Mouse (Mus musculus): Measurements from ENCODE around the gene Smim7.

Smim7 gene

DNA sequence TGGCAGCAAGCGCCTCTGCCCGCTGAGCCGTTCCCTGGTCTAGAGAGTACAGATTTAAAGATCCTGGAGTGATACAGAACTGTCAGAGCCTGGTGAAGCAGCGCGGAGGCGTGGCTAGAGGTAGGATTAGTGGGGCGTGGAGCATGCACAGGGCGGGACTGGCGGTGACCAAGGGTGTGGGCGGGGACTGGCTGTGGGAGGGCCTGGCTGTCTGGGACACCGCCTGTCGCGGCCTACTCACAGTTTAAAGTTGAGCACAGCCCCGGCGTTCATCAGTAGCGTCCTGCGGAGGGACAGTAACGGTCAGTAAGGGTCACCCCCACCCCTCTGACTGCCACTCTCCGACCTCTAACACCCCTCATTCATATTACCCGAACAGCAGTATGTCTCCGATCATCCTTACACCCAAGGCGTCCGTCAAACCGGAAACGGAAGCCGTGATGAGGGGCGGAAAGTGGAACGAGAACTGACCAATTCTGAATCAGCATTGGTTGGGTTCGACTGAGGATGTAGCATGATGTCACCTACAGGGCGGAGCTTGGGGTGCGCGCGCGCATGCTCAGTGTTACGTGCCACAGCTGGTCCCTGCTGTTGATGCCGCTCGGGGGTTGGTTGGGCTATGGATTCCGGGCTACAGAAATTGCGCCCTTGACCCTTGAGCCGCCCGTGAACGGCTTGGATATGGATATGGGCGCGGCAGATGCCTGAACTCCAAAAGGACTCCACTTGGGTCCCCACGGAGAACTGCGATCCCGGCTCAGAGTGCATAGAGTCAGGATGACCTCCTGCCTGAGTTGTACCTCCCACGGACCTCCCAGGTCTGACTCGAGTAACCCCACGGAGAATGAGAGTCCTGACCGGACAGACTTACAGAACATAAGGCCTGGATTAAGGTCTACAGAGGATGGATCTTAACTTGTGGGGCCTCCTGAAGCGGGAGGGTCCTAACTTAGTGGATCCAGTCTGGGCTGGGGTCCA, at the start of gene Smim7:
TSS of gene Smim7 (minus strand) at position 456 of the 978 bp plus-strand sequence.
- peak; percentile 96 to 97 for DNase-seq (ENCODE audit: low spot score in 2 of 2)

DNA sequence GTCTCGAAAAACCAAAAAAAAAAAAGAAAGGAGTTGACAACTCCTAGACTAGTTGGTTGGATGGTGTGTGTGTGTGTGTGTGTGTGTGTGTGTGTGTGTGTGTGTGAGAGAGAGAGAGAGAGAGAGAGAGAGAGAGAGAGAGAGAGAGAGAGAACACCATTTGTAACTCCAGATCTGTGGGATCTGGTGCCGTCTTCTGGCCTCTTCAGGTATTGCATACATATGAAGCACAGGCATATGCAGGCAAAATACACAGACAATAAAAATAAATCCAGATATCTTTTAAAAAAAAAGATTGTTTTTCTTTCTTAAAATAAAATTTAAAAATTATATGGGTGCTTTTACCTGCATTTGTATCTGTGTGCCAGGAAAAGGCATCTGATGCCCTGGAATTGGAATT, 19.3 kb upstream of the Smim7 start:
- DNase-seq (ENCODE audit: low spot score in 2 of 2) = peak in 1 of 2 experiments; percentile 42

DNA sequence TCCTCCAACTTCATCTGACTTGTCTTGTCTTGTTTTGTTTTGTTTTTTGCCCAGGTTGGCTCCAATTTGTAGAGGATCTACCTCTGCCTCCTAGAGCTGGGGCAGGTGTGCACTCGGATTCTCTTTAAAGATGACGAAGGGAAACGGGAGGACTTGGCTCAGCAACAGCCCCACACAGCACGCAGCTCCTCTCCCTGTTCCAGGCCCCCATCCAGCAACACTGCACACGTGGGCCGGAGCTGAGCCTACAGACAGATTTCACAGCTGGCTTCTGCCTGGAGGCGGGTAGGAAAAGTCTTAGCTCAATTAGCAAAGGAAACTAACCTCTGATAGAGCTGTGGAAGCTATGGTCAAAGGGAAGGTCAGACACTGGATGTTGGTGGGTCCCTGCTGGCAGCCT, 18.4 kb upstream of the Smim7 start:
- DNase-seq (ENCODE audit: low spot score in 2 of 2) = peak; percentile 44 to 54

DNA sequence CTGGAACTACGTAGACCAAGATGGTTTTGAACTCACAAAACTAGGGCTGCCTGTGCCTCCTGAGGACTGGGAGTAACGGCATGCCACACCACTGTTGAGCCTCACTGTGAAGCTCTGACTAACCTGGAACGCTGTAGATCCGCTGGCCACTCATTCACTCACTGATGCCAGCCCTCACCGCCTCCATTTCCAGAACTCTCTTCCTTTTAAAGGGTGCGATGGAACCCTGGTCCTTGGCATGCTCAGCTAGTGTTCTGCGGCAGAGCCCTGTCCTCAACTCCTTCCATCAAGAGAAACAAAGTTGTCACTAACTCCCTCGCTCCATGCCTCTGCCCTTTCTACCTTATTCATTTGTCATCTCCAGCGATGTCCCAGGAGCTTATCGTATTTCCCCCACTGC, 18.0 kb upstream of the Smim7 start:
- no peak for DNase-seq (ENCODE audit: low spot score in 2 of 2)

DNA sequence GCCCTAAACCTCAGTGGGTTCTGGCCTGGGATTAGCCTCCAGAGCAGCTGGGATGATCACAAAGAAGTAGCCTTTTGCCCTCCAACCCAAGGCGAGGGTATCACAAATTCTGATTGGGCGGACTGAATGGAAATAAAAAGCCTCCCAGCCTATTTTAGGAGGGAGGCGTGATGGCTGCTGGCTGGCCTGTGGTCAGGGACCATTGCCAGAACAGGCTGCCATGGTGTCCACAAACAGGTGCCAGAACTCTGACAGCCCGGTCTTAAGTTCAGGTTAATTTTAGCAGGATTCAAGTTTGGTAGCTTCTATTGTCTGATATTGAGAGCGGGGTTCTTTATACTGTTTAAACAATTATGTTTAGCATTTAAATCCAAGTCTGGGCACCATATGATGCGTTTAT, 16.9 kb upstream of the Smim7 start:
- no peak for DNase-seq (ENCODE audit: low spot score in 2 of 2)

DNA sequence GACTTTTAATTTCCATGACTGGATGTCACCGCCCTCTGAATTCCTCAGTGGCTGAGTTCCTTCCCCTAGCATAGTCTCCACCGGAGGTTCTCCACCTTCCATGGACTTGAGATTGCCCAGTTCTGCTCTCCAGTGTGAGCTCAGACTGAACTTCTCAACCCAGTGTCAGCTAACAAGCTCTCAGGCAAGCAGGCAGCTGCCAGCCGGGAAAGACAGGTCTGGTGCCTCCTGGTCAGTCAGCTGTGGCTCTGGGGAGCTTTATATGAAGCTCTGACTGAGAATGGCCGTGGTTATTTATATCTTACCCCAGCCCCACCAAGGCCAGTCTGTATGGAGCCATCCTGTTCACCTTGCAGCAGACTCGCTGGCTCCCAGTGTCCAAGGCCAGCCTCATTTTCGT, 13.5 kb upstream of the Smim7 start:
- no peak for DNase-seq (ENCODE audit: low spot score in 2 of 2)

DNA sequence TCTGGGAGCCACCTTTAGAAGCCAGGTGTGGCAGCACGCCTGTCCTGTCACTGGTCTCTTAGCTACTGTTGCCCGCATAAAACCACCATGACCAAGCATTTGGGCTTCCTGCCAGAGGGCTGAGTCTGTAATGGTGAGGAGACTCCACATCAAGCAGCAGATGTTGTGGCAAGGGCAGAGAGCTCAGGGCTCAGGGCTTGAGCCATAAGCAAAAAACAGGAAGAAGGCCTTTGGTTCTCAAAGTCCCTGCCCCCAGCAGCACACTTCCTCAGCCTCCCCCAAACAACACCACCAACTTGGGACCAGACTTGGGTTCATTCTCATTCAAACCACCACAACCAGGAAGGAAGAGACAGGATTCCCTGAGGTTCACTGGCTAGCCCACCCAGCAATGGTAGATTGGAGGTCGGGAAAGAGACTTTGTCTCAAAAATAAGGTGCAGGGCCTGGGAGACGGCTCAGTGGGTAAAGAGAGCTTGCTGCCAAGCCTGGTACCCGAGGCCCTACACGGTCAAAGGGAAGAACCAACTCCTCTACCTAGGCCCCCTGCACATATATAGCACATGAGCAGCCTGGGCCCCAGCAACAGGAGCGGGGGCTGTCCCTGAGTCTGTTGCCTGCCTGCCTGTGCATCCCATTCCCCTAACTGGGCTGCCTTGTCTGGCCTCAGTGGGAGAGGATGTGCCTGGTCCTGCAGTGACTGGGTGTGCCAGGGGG, 12.3 kb upstream of the Smim7 start:
- peak; percentile 45 for DNase-seq (ENCODE audit: low spot score in 2 of 2)

DNA sequence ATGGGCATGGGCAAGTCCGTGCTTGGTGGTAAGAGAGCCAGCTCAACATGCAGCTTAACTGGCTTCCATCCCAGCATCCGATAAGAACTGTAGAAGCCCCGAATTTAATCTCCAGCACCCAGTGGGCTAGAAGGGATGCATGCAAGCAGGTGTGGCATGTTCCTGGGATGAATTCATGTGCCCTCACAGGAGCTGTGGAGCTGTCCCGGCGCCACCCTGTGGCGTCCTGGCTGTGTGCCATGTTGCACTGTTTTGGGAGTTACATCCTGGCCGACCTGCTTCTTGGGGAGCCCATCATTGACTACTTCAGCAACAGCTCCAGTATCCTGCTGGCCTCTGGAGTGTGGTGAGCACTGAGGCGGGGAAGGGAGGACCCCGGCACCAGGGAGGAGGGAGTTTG, 8.5 kb upstream of the Smim7 start:
- DNase-seq (ENCODE audit: low spot score in 2 of 2) = no peak

DNA sequence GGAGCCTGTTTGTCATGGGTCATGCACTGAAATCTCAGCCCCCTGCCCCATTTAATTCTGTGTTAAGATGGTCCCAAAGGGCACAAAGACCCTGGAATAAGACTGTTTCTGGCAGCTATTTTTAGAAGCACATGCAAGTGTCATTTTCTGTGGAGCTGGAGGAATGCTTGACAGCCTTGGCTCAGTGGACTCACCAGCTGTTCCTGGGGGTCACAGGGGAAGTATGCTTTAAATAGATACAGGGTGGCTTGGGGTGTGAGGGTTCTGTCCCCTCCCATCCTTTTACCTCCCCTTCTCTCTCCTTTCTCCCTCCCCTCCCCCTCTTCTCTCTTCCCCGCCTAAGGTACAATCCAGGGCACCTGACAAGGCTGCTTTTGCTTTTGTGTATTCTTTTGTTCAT, 7.1 kb upstream of the Smim7 start:
- DNase-seq (ENCODE audit: low spot score in 2 of 2) = no peak

DNA sequence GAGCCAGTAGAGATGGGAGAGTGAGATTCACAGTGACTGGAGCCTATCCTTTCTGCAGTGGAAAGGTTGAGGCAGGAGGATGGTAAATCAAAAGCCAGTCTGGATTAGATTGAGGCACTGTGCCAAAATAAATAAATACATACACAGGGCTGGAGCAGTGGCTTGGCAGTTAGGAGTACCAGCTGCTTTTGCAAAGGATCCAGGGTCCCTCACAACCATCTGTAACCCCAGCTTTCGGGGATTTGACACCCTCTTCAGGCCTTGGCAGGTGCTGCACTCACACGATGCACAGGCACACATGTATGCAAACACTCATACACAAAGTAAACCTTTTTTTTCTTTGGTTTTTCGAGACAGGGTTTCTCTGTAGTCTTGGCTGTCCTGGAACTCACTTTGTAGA, 6.4 kb upstream of the Smim7 start:
- DNase-seq (ENCODE audit: low spot score in 2 of 2) = no peak

DNA sequence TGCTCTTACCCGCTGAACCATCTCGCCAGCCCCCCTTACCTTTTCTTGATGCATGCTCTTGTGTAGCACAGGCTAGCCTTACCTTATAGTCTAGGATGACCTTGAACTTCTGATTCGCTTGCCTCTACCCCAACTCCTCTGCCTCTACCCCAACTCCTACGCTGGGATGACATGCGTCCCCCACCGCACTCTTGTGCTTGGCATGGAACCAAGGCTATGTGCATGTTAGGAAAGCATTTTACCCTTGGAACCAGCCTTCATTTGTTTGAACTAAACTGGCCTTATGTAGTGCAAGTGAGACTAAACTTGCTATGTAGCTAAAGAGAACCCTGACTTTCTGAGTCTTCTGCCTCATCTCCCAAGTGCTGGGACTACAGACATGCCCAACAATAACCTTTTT, 5.0 kb upstream of the Smim7 start:
- no peak for DNase-seq (ENCODE audit: low spot score in 2 of 2)

DNA sequence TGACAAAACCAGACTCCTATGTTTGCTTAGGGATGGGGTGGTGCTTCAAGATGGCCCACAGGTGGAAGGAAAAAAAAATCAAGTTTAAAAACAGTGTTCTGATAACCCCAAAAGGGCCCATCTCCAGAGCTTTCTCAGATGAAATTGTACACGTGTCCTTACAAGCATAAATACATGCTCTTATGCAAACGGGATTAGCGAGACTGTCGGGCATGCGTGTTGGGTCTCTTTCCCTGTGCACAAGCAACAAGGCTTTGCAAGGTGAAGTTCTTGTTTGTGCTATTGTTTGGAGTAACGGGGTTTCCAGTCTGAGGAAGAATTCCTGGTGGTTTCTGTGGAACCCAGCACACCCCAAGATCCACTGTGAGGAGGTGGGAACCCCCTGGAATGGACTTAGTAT, 2.6 kb upstream of the Smim7 start:
- DNase-seq (ENCODE audit: low spot score in 2 of 2) = no peak

DNA sequence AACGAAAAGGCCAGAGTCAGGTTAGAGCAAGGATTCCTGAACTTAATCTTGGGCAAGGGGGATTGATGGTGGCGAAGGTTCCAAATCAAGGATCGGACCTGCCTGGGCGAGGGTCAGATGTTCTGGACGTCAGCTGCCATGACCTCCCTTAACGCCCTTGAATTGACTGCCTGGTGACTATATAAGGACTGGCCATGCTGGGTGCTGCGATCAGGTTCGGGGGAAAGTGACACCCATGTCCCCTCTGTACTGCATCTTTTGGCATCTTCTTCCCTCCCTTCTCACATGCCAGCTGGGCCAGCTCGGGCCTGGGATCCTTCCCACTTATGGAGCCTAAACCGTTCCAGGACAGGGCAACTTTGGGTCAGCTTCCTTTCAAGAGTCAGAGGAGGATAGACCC, 1.6 kb upstream of the Smim7 start:
- DNase-seq (ENCODE audit: low spot score in 2 of 2) = no peak

DNA sequence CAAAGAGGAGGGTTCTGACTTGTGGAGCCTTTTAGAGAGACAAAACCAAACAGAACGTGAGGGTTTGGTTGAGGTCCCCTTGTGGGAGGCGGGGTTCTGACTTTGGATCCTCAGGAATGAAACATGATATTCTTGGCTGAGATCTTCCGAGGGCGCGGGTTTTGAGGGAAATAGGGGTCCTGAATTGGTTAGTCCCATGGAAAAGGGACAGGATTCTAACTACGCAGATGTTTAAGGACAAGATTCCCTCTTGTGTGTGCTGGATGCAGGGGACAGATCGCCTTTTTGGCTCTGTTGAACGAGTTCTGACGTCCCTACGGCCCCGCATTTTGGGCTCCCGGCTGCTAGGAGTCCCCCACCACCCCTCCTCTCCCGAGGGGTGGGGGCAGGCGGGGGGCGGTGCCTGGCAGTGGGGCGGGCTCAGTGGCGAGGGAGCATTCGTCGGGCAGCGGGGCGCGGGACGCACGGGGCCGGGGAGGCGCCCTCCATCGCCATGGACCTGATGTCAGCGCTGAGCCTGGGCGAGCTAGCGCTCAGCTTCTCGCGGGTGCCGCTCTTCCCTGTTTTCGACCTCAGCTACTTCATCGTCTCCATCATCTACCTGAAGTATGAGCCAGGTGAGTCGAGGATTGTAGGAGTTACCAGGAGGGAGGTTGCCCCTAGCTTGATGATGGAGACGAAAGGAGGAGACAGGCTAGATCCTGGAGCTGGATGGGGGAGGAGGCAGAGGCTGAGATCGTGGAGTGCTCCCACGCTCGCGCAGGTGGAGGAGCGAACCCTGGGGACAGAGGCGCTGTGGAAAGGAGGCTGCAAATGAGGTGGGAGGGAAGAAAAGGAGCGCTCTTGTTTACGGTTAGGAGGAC, 954 bp upstream of the Smim7 start, which contains the start of gene Tmem38a:
TSS of gene Tmem38a (plus strand) at position 445 of the 863 bp plus-strand sequence.
- peak; percentile 76 to 81 for DNase-seq (ENCODE audit: low spot score in 2 of 2)

DNA sequence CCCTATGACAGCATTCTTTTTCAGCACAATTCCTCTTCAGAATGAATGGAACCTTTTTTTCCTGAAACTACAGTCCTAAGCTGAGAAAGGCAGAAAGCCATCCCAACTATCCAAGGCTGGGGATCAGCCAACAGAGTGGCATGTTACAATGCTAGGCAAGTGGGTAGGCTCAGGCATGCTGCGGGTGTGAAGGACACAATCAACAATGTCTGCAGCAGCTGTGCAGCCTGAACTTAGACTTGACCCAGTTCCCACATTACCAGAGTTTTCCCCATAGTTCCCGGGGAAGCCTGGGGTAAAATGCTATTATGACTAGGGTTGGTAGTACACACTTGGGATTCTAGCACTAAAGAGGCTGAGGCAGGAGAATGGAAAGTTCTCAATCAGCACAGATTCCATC, 4.9 kb downstream of the Smim7 start:
- no peak for DNase-seq (ENCODE audit: low spot score in 2 of 2)

DNA sequence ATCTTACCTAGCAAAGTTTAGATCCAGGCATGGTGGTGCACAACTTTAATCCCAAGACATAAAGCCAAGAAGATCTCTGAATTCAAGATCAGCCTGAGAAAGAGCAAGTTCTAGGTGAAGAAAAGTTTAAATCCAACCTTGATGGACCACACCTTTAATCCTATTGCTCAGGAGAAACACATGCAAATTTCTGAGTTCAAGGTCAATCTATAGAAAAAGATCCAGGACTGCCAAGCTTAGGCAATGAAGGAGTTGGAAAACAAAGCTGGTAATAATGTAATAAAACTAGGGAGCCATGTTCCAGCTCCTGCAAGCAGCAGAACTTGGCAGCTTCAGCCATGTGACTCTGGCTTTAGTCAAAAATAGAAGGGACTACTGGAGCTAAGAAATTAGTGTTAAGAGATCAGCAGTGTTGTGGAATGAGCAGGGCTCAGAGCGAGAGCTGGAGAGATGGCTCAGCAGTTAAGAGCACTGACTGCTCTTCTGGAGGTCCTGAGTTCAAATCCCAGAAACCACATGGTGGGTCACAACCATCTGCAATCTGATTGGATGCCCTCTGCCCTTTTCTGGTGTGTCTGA, 9.7 kb downstream of the Smim7 start:
- DNase-seq (ENCODE audit: low spot score in 2 of 2) = no peak

DNA sequence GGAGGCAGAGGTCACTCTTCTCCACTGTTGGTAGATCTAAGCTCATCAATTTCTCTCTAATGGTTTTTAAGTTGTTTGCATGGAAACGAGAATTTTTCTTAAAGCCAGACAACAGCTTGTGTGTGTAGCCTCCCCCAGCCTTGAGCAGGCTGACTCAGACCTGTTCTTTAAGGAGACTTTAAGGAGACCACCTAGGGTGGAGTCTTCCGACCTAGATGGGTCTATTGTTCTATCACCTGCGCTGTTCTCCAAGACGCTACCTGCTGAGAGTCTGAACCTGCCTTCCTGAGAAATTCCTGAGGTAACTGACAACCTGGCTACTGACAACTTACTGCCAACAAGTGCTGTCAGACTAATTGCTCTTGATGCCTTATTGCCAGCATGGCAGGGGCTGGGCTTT, 15.1 kb downstream of the Smim7 start:
- no peak for DNase-seq (ENCODE audit: low spot score in 2 of 2)

DNA sequence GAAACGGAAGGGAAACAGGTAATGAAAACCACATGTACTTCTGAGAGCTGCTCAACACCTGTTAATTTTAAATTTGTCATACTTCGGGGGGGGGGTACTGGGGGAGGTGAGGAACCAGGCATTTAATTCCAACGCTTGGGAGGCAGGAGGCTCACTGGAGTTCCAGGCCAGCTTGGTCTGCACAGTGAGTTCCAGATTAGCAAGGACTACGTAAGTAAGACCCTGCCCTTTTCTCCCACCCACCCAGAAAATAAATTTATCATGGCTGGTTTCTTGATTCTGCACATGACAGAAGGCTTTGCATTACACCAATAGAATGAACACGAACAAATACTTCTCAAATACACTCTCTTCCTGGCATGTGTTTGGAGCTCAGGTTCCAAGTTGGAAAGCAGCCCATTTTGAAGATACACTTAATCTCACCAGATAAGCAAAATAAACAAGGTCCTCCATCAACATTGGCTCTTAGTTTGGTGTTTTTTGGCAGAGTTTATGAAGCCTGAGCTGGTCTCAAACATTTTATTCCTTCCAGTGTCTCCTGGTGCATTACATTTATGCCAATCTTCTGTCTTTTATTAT, 21.5 kb downstream of the Smim7 start:
- no peak for DNase-seq (ENCODE audit: low spot score in 2 of 2)

DNA sequence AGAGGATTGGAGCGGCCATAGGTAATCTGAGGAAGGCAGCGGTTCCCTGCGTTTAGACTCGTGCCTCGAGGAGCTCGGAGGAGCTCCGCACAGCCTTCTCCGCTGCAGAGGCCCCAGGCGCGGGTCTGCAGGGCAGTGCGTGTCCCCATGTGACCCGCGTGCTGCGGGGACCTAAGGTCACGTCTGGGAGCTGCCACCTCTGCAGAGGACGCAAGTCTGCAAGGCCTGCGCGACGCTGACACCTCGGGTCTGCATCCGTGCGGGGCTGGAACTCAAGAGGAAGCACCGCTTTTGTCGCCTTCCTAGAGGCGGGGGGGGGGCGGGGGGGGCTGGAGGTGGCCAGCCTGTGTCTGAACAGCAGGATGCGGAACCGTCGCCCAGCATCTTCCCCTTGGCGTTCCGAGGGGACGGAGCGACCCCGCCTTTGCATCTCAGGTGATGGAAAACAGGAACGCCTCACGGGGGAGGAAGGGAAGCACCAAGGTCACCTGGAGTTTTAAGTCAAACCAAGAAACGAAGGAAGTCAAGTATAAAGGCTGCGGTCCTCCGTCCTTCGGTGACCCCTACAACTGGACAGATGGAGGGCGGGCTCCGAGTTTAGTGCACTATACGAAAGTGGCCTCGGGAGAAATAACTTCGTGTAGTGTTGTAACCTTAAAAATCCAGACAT, 22.1 kb downstream of the Smim7 start:
- DNase-seq (ENCODE audit: low spot score in 2 of 2) = peak in 1 of 2 experiments; percentile 39

DNA sequence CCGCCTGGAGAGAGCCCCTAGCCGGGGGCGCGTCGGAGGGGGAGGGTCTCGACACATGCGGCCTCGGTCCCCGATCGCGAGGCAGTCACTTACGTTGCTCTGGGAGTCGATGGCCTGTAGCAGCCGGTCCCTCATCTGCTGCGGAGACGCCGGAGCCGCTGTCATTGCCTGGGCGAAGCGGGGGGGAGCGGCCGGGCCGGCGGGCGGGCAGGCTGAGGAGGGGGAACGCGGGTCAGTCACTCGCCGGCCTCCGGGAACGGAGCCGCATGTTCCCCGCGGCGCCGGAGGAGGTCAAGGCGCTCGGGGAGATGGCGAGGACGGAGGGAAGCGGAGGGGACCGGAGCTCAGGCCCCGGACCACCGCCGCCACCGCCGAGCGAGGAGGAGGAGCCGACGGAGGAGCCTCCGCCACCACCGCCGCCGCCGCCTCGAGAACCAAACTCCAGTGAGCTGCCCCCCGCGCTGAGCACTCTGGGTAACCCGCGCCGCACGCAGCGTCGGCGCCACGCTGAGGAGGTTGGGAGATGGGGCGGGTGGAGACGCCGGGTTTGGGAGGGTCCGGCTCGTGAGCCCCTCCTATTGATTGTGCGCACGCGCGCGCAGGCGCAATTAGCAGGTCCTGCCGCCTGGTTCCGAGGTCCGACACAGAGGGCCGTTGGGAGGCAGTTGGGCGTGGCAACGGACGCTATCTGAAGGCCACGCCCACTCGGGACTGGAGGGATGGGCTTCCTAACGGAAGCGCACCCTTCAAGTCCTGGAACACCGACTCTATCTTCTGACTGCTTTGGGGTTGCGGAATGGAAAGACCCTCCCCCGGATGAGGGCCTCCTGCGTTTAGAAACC, 22.9 kb downstream of the Smim7 start, which contains the start of gene Med26:
TSS of gene Med26 (minus strand) at position 469 of the 842 bp plus-strand sequence.
- DNase-seq (ENCODE audit: low spot score in 2 of 2) = peak; percentile 99
